Mouse (Mus musculus) limb, embryonic 15.5 days (tissue): ENCODE data around the gene Creb3l4. TPM values are rescaled to one million over a fixed set of nuclear protein-coding genes. Genes with fewer than 3 reads are reported as not detected.

Experiments
- ATAC-seq: fragments of 200-750 bp; cut with Nextera tagmentation; 2 replicates; pipeline ENCODE4 v1.8.0; 2017; ENCODE audit warnings: low read depth, moderate TSS enrichment; ENCODE audit not compliant: insufficient number of reproducible peaks, low FRiP score, low TSS enrichment
- H3K27ac ChIP-seq: fragments of 300-500 bp; sonication (generic); 2 replicates; pipeline ENCODE4 v1.5.1; 2015; ENCODE audit warnings: moderate library complexity, mild to moderate bottlenecking, inconsistent platforms
- H3K27me3 ChIP-seq: fragments of 300-500 bp; sonication (generic); 2 replicates; pipeline ENCODE4 v1.6.1; 2015; ENCODE audit warnings: inconsistent platforms
- H3K36me3 ChIP-seq: fragments of 300-500 bp; sonication (generic); 2 replicates; pipeline ENCODE4 v1.6.1; 2015; ENCODE audit warnings: inconsistent platforms
- H3K4me1 ChIP-seq: fragments of 300-500 bp; sonication (generic); 2 replicates; pipeline ENCODE4 v1.6.1; 2015; ENCODE audit warnings: inconsistent platforms
- H3K4me2 ChIP-seq: fragments of 300-500 bp; sonication (generic); 2 replicates; pipeline ENCODE4 v1.6.1; 2015; ENCODE audit warnings: mild to moderate bottlenecking, inconsistent platforms
- H3K4me3 ChIP-seq: fragments of 300-500 bp; sonication (generic); 2 replicates; pipeline ENCODE4 v1.5.1; 2015; ENCODE audit warnings: mild to moderate bottlenecking, inconsistent platforms
- H3K9ac ChIP-seq: fragments of 300-500 bp; sonication (generic); 2 replicates; pipeline ENCODE4 v1.6.1; 2015; ENCODE audit warnings: inconsistent platforms
- H3K9me3 ChIP-seq: fragments of 300-500 bp; sonication (generic); 2 replicates; pipeline ENCODE4 v1.6.1; 2016; ENCODE audit warnings: inconsistent platforms
- WGBS: fragments of 180-500 bp; shearing (Covaris S2); methylation state at CpG from one replicate; pipeline ENCODE4 v1.1.7; 2015; 5-methylcytosine and 5-hydroxymethylcytosine counted together
- polyA plus RNA-seq: library from polyadenylated mRNA; unstranded; fragments of >200 nt; fragmentation: Nextera tagmentation; extraction: Ambion mirVana; gene quantifications from 2 replicates; pipeline ENCODE4 v1.2.1, GENCODE M21; 2015

Creb3l4 gene
- polyA plus RNA-seq, 1 experiment from 2014 or later = 6.5 TPM

- Histone ChIP-seq H3K27me3 (no peaks in the 10 kb centered on the region), H3K4me1 (no peaks in the 10 kb centered on the region), H3K9ac (no peak overlapping the region), H3K9me3 (no peaks in the 10 kb centered on the region), H3K27ac (no peak overlapping the region), H3K4me3 (no peak overlapping the region), H3K36me3 (peaks cover 77% of the 10 kb centered on the region), H3K4me2 (no peak overlapping the region)
- ATAC-seq = no peak
- WGBS = 51% methylated on average over 16 of the region's 16 CpGs
These were observed 33.5 kb upstream of the Creb3l4 start for GRCm38 (mm10) chr3:90276858-90277257.

- Histone ChIP-seq H3K27me3 (no peaks in the 10 kb centered on the region), H3K4me1 (no peaks in the 10 kb centered on the region), H3K4me3 (no peak overlapping the region), H3K27ac (no peak overlapping the region), H3K4me2 (no peak overlapping the region), H3K9me3 (no peaks in the 10 kb centered on the region), H3K36me3 (peaks cover 84% of the 10 kb centered on the region), H3K9ac (no peak overlapping the region)
- no peak for ATAC-seq
- 89% methylated on average over 11 of the region's 11 CpGs for WGBS
These were observed 32.0 kb upstream of the Creb3l4 start for GRCm38 (mm10) chr3:90275286-90275685.

- Histone ChIP-seq H3K27ac (no peak overlapping the region), H3K9me3 (no peaks in the 10 kb centered on the region), H3K4me1 (no peaks in the 10 kb centered on the region), H3K36me3 (peaks cover 74% of the 10 kb centered on the region), H3K9ac (no peak overlapping the region), H3K4me2 (no peak overlapping the region), H3K4me3 (no peak overlapping the region), H3K27me3 (no peaks in the 10 kb centered on the region)
- WGBS = 93% methylated on average over 22 of the region's 22 CpGs
- no peak for ATAC-seq
These were observed 30.5 kb upstream of the Creb3l4 start for GRCm38 (mm10) chr3:90273855-90274254.

- Histone ChIP-seq H3K27ac (no peak overlapping the region), H3K9ac (no peak overlapping the region), H3K4me3 (no peak overlapping the region), H3K27me3 (no peaks in the 10 kb centered on the region), H3K4me2 (no peak overlapping the region), H3K9me3 (no peaks in the 10 kb centered on the region), H3K36me3 (peaks cover 70% of the 10 kb centered on the region), H3K4me1 (no peaks in the 10 kb centered on the region)
- ATAC-seq = no peak
- WGBS = 59% methylated on average over 9 of the region's 9 CpGs
These were observed 28.9 kb upstream of the Creb3l4 start for GRCm38 (mm10) chr3:90272170-90272569.

GRCm38 (mm10) chr3:90270784-90271183 is 27.5 kb upstream of the Creb3l4 start:
- ATAC-seq = no peak
- no peaks in the 10 kb centered on the region for H3K9me3 ChIP-seq
- peaks cover 59% of the 10 kb centered on the region for H3K36me3 ChIP-seq
- H3K9ac ChIP-seq = no peak overlapping the region
- H3K4me1 ChIP-seq = peaks cover 12% of the 10 kb centered on the region
- 95% methylated on average over 8 of the region's 8 CpGs for WGBS
- no peak overlapping the region for H3K27ac ChIP-seq
- no peak overlapping the region for H3K4me2 ChIP-seq
- no peak overlapping the region for H3K4me3 ChIP-seq
- no peaks in the 10 kb centered on the region for H3K27me3 ChIP-seq

- Histone ChIP-seq H3K4me2 (no peak overlapping the region), H3K27me3 (no peaks in the 10 kb centered on the region), H3K4me3 (no peak overlapping the region), H3K27ac (no peak overlapping the region), H3K4me1 (peaks cover 16% of the 10 kb centered on the region), H3K9me3 (no peaks in the 10 kb centered on the region), H3K9ac (no peak overlapping the region), H3K36me3 (peaks cover 57% of the 10 kb centered on the region)
- ATAC-seq = no peak
- WGBS = 88% methylated on average over 16 of the region's 16 CpGs
These were observed 25.7 kb upstream of the Creb3l4 start for GRCm38 (mm10) chr3:90268971-90269370.

GRCm38 (mm10) chr3:90268190-90268589 is 24.9 kb upstream of the Creb3l4 start:
- no peak for ATAC-seq
- 97% methylated on average over 11 of the region's 11 CpGs for WGBS
- H3K4me3 ChIP-seq = no peak overlapping the region
- no peak overlapping the region for H3K4me2 ChIP-seq
- H3K27me3 ChIP-seq = no peaks in the 10 kb centered on the region
- H3K9ac ChIP-seq = no peak overlapping the region
- peaks cover 58% of the 10 kb centered on the region for H3K36me3 ChIP-seq
- H3K9me3 ChIP-seq = no peaks in the 10 kb centered on the region
- H3K4me1 ChIP-seq = peaks cover 16% of the 10 kb centered on the region
- H3K27ac ChIP-seq = no peak overlapping the region

GRCm38 (mm10) chr3:90266901-90267775 is 23.8 kb upstream of the Creb3l4 start:
- Histone ChIP-seq H3K4me3 (no peak overlapping the region), H3K9me3 (no peaks in the 10 kb centered on the region), H3K27me3 (no peaks in the 10 kb centered on the region), H3K4me2 (no peak overlapping the region), H3K4me1 (peaks cover 16% of the 10 kb centered on the region), H3K36me3 (peaks cover 58% of the 10 kb centered on the region), H3K27ac (no peak overlapping the region), H3K9ac (no peak overlapping the region)
- no peak for ATAC-seq
- 88% methylated on average over 20 of the region's 20 CpGs for WGBS

- 0 out of 2 replicates have a peak, but pooled peaks have one; percentile 26 for ATAC-seq
- Histone ChIP-seq H3K4me2 (peak overlapping the region; percentile 73), H3K4me3 (peak overlapping the region; percentile 80), H3K4me1 (peaks cover 16% of the 10 kb centered on the region), H3K27ac (peak overlapping the region; percentile 96), H3K9ac (peak overlapping the region; percentile 76), H3K27me3 (no peaks in the 10 kb centered on the region), H3K9me3 (no peaks in the 10 kb centered on the region), H3K36me3 (peaks cover 60% of the 10 kb centered on the region)
- WGBS = 30% methylated on average over 16 of the region's 16 CpGs
These were observed 22.8 kb upstream of the Creb3l4 start for GRCm38 (mm10) chr3:90265932-90266741.

- Histone ChIP-seq H3K4me2 (peak within 1 kb of the TSS; percentile 73), H3K36me3 (peaks cover 60% of the 10 kb centered on the region), H3K9ac (peak within 1 kb of the TSS; percentile 76), H3K27ac (peak within 1 kb of the TSS; percentile 96), H3K9me3 (no peaks in the 10 kb centered on the region), H3K27me3 (no peaks in the 10 kb centered on the region), H3K4me1 (peaks cover 16% of the 10 kb centered on the region), H3K4me3 (peak within 1 kb of the TSS; percentile 80)
- under 1% methylated on average over 83 of the region's 87 CpGs for WGBS
- ATAC-seq = peak; percentile 87
These were observed 22.0 kb upstream of the Creb3l4 start, which contains the start of gene Dennd4b for GRCm38 (mm10) chr3:90265034-90265931. TSS of gene Dennd4b (plus strand) at chr3:90265185.

- H3K9ac ChIP-seq = peak overlapping the region; percentile 76; the same call in 1 of the 2 replicates
- no peaks in the 10 kb centered on the region for H3K27me3 ChIP-seq
- H3K4me3 ChIP-seq = peak overlapping the region; percentile 80
- ATAC-seq = no peak
- no peaks in the 10 kb centered on the region for H3K9me3 ChIP-seq
- H3K27ac ChIP-seq = peak overlapping the region; percentile 96
- peaks cover 63% of the 10 kb centered on the region for H3K36me3 ChIP-seq
- peak overlapping the region; percentile 73 for H3K4me2 ChIP-seq
- H3K4me1 ChIP-seq = peaks cover 16% of the 10 kb centered on the region
- WGBS = 33% methylated on average over 10 of the region's 10 CpGs
These were observed 21.3 kb upstream of the Creb3l4 start for GRCm38 (mm10) chr3:90264687-90265033.
